Mouse (Mus musculus) telencephalon, adult 2 months (tissue): ENCODE results near the gene Kif21a.

ENCODE experiments used
- DNase-seq: peaks from one replicate; pipeline ENCODE4 v3.0.0-alpha.2; 2011; ENCODE audit warnings: low read depth, low spot score

The Kif21a gene

DNA sequence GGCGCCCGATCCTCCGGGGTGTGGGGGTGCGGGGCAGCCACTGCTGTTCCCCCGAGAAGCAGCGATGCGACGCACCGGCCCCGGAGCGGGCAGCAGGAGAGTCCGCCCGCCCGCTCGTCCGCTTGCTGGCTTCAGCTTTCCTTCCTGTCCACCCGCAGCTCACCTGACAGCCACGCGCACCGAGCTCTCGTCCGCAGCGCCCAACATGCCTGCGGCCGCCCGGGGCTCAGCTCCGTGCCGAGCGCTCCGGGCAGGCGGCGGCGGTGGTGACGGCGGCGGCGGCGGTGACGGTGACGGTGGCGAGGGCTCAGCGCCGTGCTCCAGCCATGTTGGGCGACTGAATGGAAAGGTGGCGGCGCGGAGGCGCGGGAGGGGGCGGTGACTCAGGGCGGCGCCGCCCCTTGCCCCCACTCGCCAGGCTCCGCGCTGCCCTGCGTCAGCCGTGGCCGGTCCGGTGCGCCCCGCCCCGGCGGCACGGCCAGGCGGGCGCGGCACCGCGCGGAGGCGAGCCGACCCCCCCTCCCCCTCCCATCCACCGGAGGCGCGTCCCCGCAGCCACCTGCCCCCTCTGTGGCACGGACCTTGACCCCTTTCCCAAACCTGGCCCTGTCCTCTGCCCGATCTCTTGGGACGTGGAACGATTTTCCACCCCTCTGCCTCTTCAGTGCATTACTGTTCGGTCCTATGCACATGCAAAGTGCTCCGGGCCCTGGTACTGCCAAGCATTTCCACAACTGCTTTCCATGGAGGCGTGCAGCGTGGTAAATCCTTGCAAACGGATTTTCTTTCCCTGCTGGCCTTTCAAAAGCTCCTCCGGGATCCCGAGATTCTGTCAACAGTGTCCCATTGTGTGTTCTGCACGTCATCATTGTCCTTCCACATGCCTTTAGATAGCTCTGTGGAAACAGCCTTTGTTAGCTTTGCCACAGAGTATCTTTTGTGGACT lies at the start of gene Kif21a:
Kif21a (minus strand) TSS at position 453 of the 946 bp plus-strand sequence.
- DNase-seq = peak; percentile 58

DNA sequence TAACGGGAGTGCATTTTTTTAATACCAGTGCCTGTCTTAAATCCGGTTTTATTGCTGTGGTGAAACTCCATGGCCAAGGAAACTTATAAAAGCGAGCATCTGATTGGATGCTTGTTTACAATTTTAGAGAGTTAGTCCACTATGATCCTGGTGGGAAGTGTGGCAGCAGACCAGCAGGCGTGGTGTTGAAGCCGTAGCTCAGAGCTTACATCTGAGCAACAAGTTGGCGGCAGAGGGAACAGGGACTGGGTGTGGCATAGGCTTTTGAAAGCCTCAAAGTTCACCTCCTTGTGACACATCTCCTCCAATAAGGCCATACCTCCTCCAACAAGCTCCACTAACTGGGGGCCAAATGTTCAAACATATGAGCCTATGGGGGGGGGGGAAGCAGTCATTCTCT lies 46.9 kb upstream of the Kif21a start:
- DNase-seq = no peak

DNA sequence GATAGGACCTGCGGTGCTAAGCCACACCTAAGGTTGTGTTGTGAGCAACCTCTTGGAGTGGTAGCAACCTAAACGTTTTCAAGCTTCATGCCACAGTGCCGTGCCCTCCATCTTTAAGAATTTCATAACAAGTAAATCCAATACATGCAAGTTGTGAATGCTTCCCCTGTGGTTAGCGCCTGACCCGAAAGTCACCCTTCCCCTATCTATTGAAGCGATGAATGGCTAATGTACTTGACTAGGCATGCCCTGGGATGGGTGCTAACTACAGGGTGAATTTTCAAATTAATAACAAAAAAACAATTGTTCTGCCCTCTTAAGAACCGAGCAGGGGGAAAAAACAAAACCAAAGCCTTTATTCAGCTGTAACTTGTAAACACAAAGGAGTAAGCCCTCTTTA lies 39.7 kb upstream of the Kif21a start:
- DNase-seq = no peak

DNA sequence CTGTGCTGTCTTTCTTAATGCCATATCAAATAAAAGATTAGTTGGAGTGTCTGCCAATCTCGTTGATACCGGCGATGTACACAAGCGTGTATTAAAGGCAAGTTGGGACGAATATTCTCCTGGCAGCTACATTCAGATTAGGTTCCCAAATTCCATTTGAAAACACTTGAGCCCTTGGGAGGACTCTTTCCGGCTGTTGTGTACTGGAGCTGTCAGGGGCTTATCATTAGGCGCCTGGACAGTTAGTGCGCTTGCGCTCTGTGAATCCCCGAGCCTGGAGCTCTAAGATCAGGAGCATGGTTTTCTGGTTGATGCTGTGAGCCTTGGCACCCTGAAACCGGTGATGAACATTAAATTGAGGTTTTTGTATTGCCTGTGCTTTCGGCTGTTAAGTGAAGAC lies 38.3 kb upstream of the Kif21a start:
- DNase-seq = no peak

DNA sequence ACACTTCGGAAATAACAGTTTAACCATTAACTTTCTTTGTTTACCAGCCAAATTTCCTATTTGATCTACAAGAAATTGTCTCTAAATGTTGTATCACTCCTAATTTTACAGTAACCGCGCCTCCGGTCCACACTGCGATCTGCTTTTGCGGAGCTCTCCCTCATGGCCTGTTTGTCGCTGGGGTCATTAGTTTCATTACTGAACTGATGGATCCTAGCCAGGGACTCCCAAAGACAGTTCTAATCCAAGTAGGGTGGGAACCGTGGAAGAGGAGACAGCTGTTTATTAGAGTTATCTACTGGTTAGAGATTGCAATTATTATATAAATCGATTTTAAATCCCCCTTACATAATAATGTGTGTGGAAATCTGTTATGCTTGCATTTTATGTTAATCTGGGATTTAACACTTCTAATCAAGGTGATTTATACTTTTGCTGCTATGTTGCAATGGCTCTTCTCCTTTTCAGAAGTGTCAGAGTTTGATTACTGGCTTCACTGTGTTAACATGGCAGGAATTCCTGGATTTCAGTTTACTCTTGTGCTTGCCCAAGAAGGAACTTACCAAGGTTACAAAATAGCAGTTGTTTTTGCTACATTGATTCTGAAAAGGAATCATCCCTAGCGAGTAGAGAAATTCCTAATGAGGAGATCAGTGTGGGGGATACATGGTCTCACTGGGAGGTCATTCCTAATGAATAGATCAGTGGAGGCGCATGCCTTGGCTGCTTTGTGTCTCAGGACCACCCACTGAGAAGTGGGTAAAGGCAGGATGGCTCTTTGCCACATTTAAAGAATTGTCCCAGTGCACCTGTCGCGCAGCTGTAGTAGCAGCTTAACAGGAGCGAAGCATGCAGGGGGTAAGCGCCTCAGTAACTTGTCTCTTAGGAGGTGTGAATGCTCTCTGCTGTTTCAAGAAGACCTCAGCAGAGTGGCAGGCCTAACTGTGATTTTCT lies 28.0 kb upstream of the Kif21a start:
- no peak for DNase-seq

DNA sequence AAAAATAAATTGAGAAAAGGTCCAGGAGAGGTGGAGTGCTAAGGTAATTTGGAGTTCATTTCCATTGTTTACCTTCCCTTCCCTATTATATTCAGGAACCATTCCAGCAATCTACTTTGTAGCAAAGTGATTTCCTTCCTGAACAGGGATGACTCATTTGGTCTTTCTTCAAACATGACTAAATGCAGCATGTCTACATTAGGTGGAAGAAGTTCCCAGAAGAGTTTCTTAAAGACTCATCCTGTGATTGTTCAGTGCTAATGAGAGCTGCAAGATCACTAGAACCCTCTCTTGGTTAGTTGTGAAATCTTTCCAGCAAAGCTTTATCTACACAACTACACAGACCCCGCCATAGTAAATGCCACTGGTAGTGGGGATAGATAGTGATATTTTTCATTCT lies 22.7 kb upstream of the Kif21a start:
- DNase-seq = no peak

DNA sequence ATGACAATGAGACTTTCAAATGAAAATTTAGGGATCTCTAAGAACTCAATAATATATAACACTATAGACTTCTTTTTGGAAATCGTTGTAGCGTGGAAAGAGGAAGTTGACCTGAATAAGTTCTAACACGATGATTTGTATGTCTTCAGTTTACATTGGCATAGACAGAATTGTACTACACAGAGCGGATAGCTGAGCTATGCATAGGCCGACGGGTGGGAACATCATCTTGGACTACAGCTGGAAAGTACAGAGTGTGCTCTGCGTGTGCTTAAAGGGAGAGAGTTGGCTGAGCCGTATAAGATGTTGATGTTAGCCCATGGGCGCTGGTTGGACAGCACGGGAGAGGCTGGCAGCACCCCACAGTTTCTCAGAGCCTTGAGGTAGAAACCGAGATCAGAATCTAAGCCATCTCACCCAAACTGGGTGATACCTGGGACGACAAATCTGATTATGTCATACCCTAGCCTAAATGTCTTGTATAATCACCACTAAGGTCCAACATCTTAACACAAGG lies 14.6 kb upstream of the Kif21a start:
- DNase-seq = no peak

DNA sequence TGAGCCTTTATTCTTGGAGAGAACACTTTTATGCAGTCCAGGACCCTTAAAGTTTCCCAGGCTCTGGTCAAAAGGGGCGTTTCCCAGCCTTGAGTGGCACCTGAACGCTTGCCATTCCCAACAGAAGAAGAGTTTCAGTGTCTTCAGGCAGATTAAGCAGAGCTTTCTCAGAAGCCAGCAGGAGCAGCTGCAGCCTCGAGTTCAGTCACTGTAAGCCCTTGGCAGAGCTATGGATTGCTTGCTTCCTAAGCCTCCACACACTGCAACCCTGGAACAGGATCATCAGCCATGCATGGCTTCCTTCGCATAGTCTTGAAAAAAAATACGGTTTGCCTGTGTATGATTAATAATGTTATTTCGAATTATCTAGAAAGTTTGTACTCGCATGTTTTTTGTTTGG lies 14.1 kb upstream of the Kif21a start:
- no peak for DNase-seq

DNA sequence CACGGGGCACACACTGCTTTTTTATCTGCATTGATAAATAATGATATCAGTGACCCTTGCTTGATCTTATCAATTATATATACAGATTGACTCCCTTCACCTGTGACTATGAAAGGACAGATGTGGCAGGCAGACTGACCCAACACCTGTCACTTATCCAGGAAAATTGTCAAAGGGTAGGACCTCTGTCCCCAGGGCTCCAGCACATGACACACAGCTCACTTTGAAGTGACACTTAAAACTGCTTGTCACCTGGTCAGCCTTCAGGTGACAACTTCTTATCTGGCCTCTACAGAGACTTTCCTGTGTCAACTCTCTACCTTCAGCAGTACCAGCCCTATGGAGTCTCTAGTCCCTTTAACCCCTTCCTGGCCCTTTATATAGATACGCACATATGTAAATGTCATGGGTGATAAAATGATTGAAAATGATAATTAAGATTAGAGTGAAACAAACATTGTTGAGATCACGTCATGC lies 7.2 kb upstream of the Kif21a start:
- no peak for DNase-seq

DNA sequence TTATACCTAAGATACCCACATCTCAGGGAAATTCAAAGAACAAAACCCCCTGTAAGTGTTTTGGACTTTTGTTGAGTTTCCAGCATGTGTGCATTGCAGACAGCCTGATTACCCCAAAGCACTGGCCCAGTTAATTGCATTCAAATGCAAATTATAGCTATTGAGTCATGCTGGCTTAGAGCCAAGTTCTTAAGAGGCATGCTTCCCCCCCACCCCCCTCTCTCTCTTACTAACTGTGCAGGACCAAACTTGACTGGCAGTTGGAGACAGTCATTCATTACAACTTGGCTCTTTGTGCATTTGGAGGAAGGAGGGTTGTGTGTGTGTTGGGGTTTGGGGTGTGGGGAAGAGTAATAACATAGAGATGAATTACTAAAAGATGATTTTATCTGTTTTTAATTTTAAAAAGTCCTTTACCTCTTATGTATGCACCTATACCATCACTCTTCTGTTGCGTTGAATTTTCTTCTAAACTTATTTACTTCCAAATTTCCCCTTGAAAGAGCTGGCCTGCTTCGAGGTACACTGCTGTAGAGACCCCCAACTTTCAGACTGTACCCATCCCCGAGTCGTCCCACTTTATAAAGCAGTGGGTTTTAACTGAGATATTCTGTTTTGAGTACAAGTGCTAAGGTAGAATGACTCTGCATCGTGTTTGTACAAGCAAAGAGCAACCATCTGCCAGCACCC lies 6.6 kb upstream of the Kif21a start:
- DNase-seq = no peak

DNA sequence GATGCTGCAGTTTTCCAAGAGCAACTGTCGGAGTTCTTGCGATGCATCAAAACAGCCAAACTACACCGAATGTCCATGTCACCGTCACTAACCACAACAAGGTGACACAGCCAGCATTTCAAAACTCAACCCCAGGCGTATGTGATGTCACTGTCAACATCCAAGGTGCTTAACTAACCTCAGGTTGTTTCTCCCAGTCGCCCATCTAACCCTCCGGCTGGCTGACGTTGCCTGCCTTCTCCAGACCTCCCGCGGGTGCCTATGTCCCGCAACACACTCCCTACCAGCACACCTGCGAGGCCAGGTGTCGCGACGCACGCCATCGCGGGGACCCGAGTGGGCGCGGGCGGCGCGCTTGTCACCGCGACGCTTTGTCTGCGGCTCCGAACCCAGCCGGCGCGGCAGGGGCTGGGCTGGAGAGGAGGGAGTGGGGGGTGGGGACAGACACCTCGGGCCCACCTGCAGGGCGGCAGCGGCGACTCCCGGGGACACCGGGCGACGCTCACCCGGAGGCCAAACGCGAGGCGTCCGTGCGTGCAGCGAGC lies 725 bp downstream of the Kif21a start:
- no peak for DNase-seq

DNA sequence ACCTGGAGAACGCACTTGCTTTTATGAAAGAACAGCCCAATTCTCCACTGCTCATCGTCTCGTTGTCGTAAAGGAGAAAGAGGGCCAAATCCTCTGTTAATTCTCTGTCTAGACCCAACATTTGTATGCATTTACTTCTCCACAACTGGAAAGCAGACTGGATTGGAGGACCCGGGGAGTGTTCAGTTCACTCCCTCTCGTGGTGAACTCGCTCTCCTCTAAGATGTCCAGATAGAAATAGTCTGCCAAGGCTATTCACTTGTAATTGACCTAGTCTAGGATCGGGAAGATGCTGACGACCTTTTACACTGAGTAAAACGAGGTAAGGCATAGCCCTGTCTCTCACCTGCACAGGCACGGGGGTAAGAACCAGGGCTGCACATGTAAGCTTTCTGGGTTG lies 2.1 kb downstream of the Kif21a start:
- DNase-seq = no peak

DNA sequence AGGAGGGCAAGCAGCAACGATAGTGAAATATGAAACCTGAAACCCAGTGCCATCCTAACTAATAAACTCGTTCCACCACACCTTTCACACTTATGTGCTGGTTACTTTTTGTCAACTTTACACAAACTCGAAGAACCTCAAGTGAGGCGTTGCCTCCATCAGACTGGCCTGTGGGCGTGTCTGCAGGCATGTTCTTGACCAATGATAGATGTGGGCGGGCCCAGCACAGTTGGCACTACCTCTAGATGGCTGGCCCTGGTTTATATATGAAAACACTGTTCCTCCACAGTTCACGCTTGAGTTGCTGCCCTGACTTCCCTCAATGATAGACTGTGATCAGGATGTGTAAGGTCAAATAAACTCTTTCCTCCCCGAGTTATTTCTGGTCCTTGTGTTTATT lies 3.2 kb downstream of the Kif21a start:
- no peak for DNase-seq

DNA sequence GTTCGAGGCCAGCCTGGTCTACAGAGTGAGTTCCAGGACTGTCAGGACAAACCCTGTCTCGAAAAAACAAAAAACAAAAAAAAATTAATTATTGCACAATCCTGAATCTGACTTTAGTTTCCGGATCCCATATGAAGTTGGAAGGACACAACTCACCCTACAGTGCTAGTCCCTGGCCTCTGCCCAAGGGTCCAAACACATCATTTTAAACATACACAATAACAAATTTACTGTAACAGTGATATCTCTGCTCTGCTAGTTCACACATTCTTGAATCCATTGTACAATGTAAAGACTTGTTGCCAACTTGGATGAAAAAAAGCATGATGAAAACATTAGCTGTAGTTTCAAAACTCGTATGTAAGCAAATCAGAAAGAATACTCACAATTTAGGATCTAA lies 6.5 kb downstream of the Kif21a start:
- DNase-seq = no peak

DNA sequence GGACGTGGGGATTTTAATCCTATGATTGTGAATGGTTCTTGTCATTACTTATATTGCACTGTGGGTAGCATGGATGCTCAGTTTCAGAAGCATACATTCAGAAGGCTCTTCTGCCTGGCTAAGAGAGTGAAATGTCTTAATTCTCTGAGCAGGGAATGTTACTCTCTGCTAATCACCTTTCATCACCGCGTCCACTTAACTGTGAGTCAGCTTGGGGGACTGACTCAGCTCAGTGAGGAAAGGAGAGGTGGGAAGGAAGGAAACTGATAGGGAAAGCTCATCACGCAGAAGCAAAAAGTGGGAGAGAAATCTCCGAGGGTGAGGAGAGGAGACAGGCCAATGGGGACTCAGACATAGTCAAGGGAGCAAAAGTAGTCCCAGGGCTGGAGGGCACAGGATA lies 10.9 kb downstream of the Kif21a start:
- no peak for DNase-seq

DNA sequence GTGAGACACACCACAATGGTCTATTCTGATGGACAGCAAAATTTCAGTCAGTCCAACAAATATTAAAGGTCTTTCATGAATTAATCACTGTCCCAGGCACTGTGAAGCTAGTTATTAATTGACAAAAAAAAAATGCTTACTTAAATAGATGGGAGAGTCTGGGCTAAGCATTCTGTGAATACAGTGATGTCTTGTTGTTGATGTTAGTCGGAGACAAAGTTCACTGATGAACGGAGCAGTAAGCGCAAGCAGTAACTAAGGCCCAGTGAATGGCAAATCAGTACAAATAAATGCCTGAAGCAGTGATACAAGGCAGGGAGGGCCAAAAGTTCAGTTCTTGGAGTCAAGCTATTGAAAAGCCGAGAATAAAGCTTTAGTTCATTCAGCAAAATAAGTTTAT lies 15.7 kb downstream of the Kif21a start:
- no peak for DNase-seq

DNA sequence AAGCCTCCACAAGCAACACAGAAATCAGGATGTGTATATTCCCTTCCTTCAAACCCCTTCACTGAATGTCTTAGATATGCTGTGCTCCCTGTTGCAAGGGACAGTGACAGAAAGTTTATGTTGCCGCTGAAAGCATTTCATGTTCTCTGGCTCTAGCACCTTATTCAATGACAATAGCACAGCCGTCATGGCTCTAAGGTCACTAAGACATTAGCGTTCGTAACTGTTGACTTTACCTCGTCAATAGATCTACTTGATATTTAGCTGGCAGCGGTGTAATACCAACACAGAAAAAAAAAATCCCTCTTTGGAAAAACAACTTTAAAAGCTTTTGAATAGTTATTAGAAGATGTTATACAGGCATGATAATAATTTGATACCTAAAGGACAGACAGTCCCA lies 16.2 kb downstream of the Kif21a start:
- no peak for DNase-seq

DNA sequence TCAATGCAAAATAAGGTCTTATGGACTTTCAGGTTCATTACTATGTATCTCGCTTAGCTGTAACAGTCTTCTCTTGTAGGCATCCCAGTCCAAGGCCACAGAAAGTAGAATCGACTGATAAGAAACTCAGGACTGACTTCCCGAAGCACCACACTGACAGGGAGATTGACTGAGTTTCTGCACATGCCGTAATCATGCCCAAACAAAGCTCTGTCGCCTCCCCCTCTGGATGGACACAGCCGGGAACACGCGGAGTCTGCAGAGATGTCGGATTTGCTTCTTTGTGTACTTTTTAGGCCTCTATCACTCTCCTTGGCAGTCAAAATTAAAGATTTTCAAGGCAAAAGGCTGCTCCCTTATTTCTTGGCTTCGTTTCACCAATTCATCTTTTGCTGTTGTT lies 20.8 kb downstream of the Kif21a start:
- DNase-seq = no peak

DNA sequence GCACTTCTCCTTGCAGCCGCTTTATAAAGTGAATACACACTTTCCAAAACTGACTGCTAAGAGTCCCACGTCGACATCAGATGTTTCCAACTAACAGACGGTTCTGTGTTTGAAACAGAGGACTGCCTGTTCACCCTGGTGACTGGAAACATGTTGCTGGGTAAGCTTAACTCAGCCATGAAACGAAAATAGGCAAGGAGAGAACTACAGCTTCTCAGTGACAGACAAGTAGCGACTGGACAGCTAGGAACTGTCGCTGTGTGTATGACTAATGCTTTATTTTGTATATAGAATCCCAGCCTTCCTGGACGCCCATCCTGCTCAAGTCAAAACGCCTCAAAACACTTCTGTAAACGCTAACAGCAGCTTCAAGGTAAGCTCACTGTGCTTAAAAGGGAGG lies 21.3 kb downstream of the Kif21a start:
- no peak for DNase-seq

DNA sequence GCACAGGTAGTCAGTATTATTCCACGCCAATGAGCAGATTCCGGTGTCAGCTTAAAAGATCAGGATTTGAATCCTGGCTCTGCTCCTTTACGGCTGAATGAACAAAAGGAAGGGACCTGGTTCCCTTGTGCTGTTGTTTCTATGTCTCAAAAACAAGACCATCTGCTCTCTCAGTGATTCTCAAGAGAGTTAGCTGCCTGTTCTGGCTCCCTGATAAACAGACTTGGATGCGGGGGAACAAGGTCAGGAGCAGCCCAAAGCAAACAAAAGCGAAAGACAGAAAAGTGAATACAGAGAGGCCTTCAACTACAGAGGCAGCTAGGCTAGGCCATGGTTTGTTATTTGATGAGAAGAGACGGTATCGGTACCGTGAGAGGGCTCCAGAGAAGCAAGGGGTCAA lies 27.5 kb downstream of the Kif21a start:
- DNase-seq = no peak

DNA sequence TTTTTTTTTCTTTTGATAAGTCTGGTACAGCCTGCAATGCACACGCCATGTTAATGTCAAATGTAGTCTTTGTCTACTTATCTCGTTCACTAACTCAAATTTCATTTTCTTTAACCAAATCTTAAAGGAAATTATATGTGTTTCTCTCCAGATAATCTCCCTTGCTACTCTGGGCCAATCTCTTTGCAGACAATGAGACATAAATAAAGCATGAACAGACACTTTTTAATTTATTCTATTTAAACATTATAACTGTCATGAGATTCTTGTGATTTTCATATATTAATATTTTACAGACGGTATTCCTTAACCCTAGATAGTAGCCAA lies 30.9 kb downstream of the Kif21a start:
- DNase-seq = no peak
